Mouse (Mus musculus) spleen, adult 18-20 months (tissue): ENCODE measurements around the gene Gpr153.

Experiments used
- DNase-seq, 2 experiments: peaks; one replicate each; pipeline ENCODE4 v3.0.0; 2022; ENCODE audit warnings: mixed read lengths in 2 of 2

The Gpr153 gene

GRCm38 (mm10) chr4:152321464-152321863 is 47.4 kb downstream of the Gpr153 start:
- DNase-seq: no peak

GRCm38 (mm10) chr4:152324641-152325562 is 50.9 kb downstream of the Gpr153 start:
- no peak for DNase-seq

- peak; percentile 85 to 87 for DNase-seq
Measured at GRCm38 (mm10) chr4:152325574-152326411, 51.8 kb downstream of the Gpr153 start, which contains the start of gene Rpl22. Rpl22 (plus strand) TSS chr4:152325742.

- DNase-seq: no peak
Measured at GRCm38 (mm10) chr4:152326543-152326942, 52.5 kb downstream of the Gpr153 start.

GRCm38 (mm10) chr4:152328691-152329090 is 54.7 kb downstream of the Gpr153 start:
- DNase-seq: peak in 1 of 2 experiments; percentile 51

GRCm38 (mm10) chr4:152332952-152333351 is 58.9 kb downstream of the Gpr153 start:
- DNase-seq: peak; percentile 34 to 59

GRCm38 (mm10) chr4:152333587-152333986 is 59.6 kb downstream of the Gpr153 start:
- no peak for DNase-seq
